Mouse (Mus musculus) bone marrow macrophage, adult 2 months (primary cell): ENCODE measurements at regions not wholly inside any gene's neighbourhood (a gene's known extent, or its start where the extent isn't known, plus 50 kb on each side); places are given as distances from the start of the nearest gene placed in this dataset.

Experiments
- H3K27ac ChIP-seq: 2 replicates; pipeline ENCODE4 v1.5.1; 2012; ENCODE audit warnings: low read depth, low read length; ENCODE audit not compliant: insufficient read depth
- H3K4me1 ChIP-seq: 2 replicates; pipeline ENCODE4 v1.6.1; 2012; ENCODE audit warnings: low read length; ENCODE audit not compliant: control insufficient read depth, insufficient read depth
- H3K4me3 ChIP-seq: 2 replicates; pipeline ENCODE4 v1.5.1; 2012; ENCODE audit warnings: mild to moderate bottlenecking, low read length, moderate library complexity; ENCODE audit not compliant: insufficient read depth
- CTCF ChIP-seq: IDR thresholded peaks from 2 replicates; pipeline ENCODE4 v1.5.1; 2012; ENCODE audit warnings: low read depth, mild to moderate bottlenecking, low read length, moderate library complexity
- POLR2A ChIP-seq: IDR thresholded peaks from 2 replicates; pipeline ENCODE4 v1.6.1; 2012; ENCODE audit warnings: mild to moderate bottlenecking, low read depth, low read length, borderline replicate concordance

DNA sequence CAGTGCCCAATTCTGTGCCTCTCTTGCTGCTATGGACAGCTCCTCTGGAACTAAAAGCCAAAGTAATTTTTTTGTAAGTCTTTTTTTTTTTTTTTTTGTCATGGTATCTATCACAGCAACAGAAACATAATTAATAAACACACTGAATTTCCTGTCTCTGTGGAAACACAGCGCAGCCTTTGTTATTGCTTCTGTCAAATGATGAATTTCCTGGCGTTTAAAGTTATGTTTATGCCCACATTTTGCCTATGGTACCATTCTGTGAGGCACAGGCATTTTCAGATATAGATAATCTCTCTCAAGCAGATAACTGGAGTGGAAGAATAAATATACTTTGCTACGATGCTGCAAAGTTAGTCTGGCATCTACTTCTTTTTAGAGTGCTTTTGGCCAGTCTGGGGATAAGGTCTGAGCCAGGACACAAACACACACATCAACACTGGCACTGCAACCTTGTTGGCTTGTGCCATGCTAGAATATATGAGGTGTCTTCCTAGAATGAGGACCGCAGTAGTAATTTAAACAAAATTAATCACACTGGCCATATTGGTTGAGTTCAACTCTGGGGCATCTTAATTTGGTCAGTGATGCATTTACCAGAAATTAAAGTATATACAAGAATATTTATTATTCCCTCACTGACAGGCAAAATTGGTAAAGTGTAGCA is 227.9 kb upstream of the Gk2 start:
- TF ChIP-seq CTCF (no peak), POLR2A (no peak)
- Histone ChIP-seq H3K4me1 (no peaks in the 10 kb centered on the region), H3K27ac (no peak overlapping the region), H3K4me3 (no peak overlapping the region)

- H3K4me3 ChIP-seq: no peak overlapping the region
- no peak for TF ChIP-seq POLR2A
- no peak for TF ChIP-seq CTCF
- no peak overlapping the region for H3K27ac ChIP-seq
- no peaks in the 10 kb centered on the region for H3K4me1 ChIP-seq
Measured at GRCm38 (mm10) chr5:97669726-97670125, 212.9 kb upstream of the Gk2 start.

DNA sequence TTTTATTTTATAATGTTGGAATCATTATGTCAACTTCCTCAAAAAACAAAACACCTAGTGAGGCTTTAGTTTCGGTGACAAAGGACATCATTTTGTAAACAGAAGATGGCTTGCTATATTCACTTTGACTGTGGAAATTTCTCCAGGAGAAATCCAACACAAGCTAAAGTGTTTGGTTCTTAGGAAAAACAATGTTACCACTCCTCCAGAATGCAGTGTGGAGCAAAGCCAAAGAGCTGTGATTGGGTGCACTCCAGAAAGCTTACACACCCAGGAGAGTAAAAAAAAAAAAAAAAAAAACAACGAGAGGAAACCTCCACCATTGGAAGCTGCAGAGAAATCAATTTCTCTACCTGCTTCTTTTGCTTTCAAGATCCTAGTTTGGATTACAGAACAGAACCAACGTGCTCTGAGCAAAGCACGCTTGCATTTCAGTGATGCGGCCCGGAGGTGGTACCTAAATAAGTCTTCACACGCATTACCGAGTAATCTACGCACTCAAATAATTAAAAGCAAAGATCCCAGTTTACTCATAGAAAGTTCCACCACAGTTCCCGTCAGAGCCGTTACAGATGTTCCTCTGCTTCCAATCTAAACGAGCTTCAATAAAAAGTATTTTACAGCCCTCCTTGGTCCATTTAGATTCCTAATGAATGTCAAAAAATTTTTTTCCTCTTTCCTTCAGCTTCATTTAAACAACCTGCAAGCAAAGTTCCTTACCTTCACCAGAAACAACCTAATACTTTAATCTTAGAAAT is 199.5 kb upstream of the Gk2 start:
- no peak for TF ChIP-seq POLR2A
- no peak for TF ChIP-seq CTCF
- Histone ChIP-seq H3K4me3 (no peak overlapping the region), H3K27ac (no peak overlapping the region), H3K4me1 (no peaks in the 10 kb centered on the region)

DNA sequence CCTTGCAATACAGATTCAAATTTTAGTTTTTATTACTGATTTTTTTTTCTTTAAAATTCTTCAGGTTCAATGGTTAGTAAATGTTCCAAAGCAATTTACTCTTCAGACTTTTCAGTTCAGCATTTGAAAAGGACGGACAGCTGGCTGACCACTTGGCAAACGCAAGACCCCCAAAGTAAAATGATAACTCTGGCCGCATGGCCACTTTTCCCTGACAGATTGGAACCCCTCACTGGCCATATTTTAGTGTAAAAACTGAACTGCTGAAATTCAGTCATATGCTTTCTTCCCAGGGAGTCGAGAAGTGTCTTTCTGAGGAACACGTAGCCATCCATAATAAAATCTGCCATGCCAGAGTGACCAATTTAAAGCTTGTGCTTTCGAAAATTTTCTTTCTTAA is 198.4 kb upstream of the Gk2 start:
- TF ChIP-seq POLR2A (no peak), CTCF (no peak)
- Histone ChIP-seq H3K4me1 (no peaks in the 10 kb centered on the region), H3K4me3 (no peak overlapping the region), H3K27ac (no peak overlapping the region)

- TF ChIP-seq POLR2A: no peak
- TF ChIP-seq CTCF: no peak
- no peaks in the 10 kb centered on the region for H3K4me1 ChIP-seq
- H3K4me3 ChIP-seq: no peak overlapping the region
- H3K27ac ChIP-seq: no peak overlapping the region
Measured at GRCm38 (mm10) chr5:97654414-97654813, 197.6 kb upstream of the Gk2 start.

DNA sequence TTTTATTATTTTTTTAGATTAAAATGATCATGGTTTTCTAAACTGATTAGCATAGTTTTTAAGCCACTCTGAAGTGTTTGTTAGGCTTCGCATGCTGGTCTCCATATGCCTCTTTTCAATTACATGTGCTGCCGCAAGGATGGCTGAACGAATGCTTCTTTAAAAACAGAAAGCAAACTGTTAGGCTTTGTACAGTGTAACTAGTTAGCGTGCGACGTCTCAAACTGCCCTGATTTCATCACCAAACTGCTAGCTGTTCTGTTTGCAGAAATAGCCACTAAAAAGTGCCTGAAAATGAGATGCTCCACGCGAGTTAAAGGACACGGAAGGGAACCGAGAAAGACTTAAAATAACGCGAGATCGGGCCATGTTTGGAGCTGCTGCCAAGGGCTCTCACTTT is 185.4 kb upstream of the Gk2 start:
- H3K27ac ChIP-seq: no peak overlapping the region
- TF ChIP-seq POLR2A: no peak
- no peak for TF ChIP-seq CTCF
- no peaks in the 10 kb centered on the region for H3K4me1 ChIP-seq

GRCm38 (mm10) chr5:97641646-97642045 is 184.8 kb upstream of the Gk2 start:
- Histone ChIP-seq H3K27ac (no peak overlapping the region), H3K4me1 (no peaks in the 10 kb centered on the region), H3K4me3 (no peak overlapping the region)
- TF ChIP-seq CTCF (no peak), POLR2A (no peak)

More for the DNA sequence above, 185.4 kb upstream of the Gk2 start:
- H3K4me3 ChIP-seq: no peak overlapping the region

DNA sequence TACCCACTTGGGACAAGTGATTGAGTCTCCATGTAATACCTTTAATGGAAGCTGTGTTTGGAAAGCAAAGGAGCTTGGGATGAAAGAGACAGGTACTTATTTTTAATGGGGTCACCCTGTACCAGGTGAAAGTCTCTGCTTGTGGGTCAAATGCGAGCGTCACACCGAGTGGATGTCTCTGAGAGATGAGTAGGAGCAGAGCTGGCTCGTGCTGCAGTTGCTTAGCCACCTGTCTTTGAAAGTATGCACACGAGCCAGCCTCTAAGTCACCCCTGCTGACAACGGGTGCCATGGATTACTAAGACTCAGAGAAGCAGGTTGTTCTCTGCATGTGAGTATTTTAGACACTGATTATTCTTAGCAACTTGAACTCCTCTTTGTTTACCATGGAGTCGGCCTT is 179.5 kb upstream of the Gk2 start:
- Histone ChIP-seq H3K4me3 (no peak overlapping the region), H3K27ac (no peak overlapping the region), H3K4me1 (no peaks in the 10 kb centered on the region)
- TF ChIP-seq POLR2A (no peak), CTCF (no peak)

DNA sequence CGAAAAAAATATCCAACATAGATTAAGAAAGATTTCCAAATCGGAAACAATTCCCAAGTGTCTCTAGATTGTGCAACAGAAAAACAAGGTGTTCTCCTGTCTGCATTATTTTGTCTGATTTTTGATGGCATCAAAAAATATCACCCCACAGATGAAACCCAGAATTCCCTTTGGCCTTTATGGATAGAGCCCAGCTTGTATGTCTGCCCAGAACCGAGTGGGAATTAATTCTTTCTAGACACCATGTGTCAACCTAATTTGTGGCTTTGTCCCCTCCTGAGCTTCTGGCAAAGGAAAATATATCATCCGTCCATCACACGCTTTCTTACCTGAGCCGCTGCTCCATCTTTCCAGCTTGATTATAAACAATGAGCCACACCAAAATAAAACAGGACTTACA is 176.9 kb upstream of the Gk2 start:
- TF ChIP-seq POLR2A: no peak
- no peak for TF ChIP-seq CTCF

GRCm38 (mm10) chr5:97632791-97633190 is 176.0 kb upstream of the Gk2 start:
- no peak overlapping the region for H3K27ac ChIP-seq
- no peak for TF ChIP-seq POLR2A
- no peak for TF ChIP-seq CTCF
- H3K4me1 ChIP-seq: no peaks in the 10 kb centered on the region
- no peak overlapping the region for H3K4me3 ChIP-seq

More for the DNA sequence above, 176.9 kb upstream of the Gk2 start:
- Histone ChIP-seq H3K27ac (no peak overlapping the region), H3K4me1 (no peaks in the 10 kb centered on the region), H3K4me3 (no peak overlapping the region)
